Comparison of ENCODE assay signal across 8 mouse cellular contexts in genomic region chr5:150600554-150601440, GRCm38 (mm10). TPM values are rescaled to one million over a fixed set of nuclear protein-coding genes. Genes with fewer than 3 reads are reported as not detected.
DNase-seq lines count a peak whose midpoint lies in the region; ATAC-seq lines count a peak whose summit lies in the region.

No protein-coding gene starts in this region.

- H3K4me3 ChIP-seq in midbrain, embryonic 11.5 days (ENCODE audit: low read depth, low read length), result no peak overlapping the region

- no peak for ATAC-seq in midbrain, embryonic 11.5 days (ENCODE audit: low FRiP score)

- H3K9ac ChIP-seq in midbrain, embryonic 11.5 days (ENCODE audit: low read length), result no peak overlapping the region

- H3K27me3 ChIP-seq in midbrain, embryonic 11.5 days (ENCODE audit: control insufficient read depth, insufficient read depth, low read length), result no peaks in the 10 kb centered on the region; the same call in 1 of the 2 replicates

- H3K9me3 ChIP-seq in midbrain, embryonic 11.5 days (ENCODE audit: control insufficient read depth, low read length), result no peaks in the 10 kb centered on the region

- WGBS in midbrain, embryonic 11.5 days, result 84% methylated on average over 20 of the region's 20 CpGs

- H3K36me3 ChIP-seq in midbrain, embryonic 11.5 days (ENCODE audit: control insufficient read depth, insufficient read depth, low read length), result no peaks in the 10 kb centered on the region

- H3K4me2 ChIP-seq in midbrain, embryonic 11.5 days, result no peak overlapping the region

- H3K4me1 ChIP-seq in midbrain, embryonic 11.5 days (ENCODE audit: control insufficient read depth, insufficient read depth, low read length), result no peaks in the 10 kb centered on the region

- H3K27ac ChIP-seq in midbrain, embryonic 11.5 days (ENCODE audit: low read depth, low read length), result no peak overlapping the region

- peak; percentile 83 to 92 for DNase-seq in adrenal gland, adult (ENCODE audit: inconsistent age in 2 of 2, low spot score in 1 of 2)
- DNase-seq in adrenal gland, postnatal 4 days (ENCODE audit: low spot score in 2 of 2), result no peak
- DNase-seq in B cell, adult 2 months, result peak; percentile 55 to 60
- DNase-seq in gonadal fat pad, adult 2 months (ENCODE audit: low read depth), result peak; percentile 56
- peak; percentile 85 for DNase-seq in midbrain, embryonic 11.5 days (ENCODE audit: low spot score, missing footprints)
- DNase-seq in Muller cell, postnatal 12 days (ENCODE audit: inconsistent ontology term), result no peak
- no peak for DNase-seq in gastrocnemius, adult 18-20 months (ENCODE audit: low spot score)
- DNase-seq in layer of hippocampus, adult 9-10 months (ENCODE audit: low spot score), result no peak

RNA-seq across cellular contexts. Expression of gene N4bp2l1, which starts 3.8 kb away (rescaled TPM):
- total RNA-seq in adrenal gland, postnatal 4 days (2021), result 10 to 100 TPM; 45.1 to 50.1 TPM
- 17.6 and 19.9 TPM in 2 replicates for polyA plus RNA-seq in gonadal fat pad, adult 2 months (2012; rRNA removed)
- polyA plus RNA-seq in midbrain, embryonic 11.5 days (2014; fragmentation: Nextera tagmentation; extraction: Ambion mirVana), result 2.8 and 3.5 TPM in 2 replicates
- total RNA-seq in gastrocnemius, adult 18-20 months (2021), result 1 to 10 TPM; 2.5 to 3.3 TPM

Comparison
In these comparisons a context has a peak if more than half of its experiments do, and no peak if none do; other contexts are left out.
1. DNase-seq: peak in adrenal gland, adult (2 of 2), B cell, adult 2 months (2 of 2), gonadal fat pad, adult 2 months (single experiment) and midbrain, embryonic 11.5 days (single experiment); none in adrenal gland, postnatal 4 days (0 of 2), Muller cell, postnatal 12 days (single experiment), gastrocnemius, adult 18-20 months (single experiment) and layer of hippocampus, adult 9-10 months (single experiment).
2. RNA of gene N4bp2l1, which starts 3.8 kb away (total RNA-seq): 45.1 to 50.1 TPM in adrenal gland, postnatal 4 days; 2.5 to 3.3 TPM in gastrocnemius, adult 18-20 months; every median in the first group is over 10 times any median in the second.